Mouse (Mus musculus): ENCODE results near the gene Apon.
"Not testable (repeated sequence)": the region's sequence is repeated elsewhere in the genome, so short reads cannot be mapped to it uniquely, and the experiment has no call there.

Gene Apon

DNA sequence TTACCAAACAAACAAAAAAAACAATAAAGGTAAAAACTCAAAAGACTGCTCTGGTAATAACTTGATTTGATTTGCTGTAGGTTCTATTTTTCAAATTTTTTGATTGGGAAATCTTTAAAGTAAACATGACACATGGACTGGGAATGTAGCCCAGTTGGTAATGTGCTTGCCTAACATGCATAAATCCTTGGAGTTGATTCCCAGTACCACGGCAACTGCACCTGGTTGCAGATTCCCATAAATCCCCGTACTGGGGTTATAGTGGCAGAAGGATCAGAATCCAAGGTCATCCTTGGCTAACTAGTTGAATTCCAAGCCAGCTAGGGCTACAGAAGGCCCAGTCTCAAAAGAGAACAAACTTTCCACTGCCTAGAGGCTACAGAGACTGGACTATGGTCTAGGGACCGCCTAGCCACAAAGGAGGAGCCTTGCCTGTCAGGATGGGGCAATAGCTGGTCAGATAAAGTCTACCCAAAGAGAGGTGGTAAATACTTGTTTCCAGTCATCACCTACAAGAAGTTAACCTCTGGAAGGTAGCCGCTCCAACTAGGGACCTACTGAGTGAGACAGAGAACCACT, at the start of gene Apon:
Gene Apon (plus strand): TSS at position 420 of the 579 bp plus-strand sequence.
- no peak for DNase-seq (ENCODE audit: low spot score in 2 of 2)

DNA sequence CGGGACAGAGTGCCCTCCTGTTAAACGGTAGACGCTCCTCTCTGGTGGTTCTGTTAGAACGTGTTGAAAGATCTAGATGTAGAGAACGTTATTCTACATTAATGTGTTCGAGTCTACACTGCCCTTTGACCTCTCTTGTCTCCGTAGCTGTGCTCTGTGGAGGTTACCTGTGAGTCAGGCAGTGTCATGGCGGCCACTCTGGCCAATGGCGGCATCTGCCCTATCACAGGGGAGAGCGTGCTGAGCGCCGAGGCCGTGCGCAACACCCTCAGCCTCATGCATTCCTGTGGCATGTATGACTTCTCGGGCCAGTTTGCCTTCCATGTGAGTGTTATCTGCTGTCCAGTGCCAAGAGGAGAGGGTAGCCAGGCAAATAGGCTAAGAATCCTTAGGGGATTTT, 49.0 kb upstream of the Apon start:
- DNase-seq (ENCODE audit: low spot score in 2 of 2) = no peak

DNA sequence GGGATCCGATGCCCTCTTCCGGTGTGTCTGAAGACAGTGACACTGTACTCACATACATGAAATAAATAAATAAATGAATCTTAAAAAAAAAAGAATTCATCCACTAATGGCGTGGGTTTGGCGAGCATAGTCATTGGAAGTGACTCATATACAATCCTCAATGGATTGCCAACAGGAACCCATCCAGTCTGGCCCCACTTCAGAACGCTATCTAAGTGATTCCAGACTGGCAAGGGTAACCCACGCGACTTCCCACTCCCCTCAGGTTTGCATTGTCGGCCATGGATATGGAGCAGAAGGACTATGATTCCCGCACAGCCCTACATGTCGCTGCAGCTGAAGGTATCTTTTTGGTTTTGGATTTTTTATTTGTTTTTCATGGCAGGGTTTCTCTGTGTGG, 45.6 kb upstream of the Apon start:
- DNase-seq (ENCODE audit: low spot score in 2 of 2) = no peak

DNA sequence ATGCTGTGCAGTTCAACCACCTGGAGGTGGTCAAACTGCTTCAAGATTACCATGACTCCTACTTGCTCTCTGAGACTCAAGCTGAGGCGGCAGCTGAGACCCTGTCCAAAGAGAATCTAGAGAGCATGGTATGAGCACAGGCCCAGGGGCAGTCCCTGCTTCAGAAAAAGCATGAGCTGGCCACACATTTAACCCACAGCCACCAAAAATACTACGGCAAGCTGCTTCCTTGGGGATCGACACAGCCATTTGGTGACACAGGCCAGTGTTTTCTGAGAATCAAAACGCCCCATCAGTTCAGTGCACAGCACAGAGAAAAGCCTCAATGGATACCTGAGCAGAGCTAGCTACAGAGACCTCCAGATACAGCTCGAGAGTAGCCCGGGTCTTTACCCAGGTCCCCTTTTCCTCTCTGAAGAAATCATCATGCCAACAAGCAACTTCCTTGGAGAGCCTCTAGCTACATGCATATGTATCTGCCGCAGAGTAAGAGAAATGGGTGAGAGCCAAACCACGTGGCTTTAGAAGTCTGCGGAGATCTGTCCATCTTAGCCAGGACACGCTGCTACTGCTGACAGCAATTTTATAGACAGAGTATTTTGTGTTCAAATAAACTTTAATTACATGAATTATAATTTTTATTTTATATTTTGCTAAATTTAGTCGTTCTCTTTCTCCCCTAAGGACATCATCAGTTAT, 44.4 kb upstream of the Apon start:
- no peak for DNase-seq (ENCODE audit: low spot score in 2 of 2)

DNA sequence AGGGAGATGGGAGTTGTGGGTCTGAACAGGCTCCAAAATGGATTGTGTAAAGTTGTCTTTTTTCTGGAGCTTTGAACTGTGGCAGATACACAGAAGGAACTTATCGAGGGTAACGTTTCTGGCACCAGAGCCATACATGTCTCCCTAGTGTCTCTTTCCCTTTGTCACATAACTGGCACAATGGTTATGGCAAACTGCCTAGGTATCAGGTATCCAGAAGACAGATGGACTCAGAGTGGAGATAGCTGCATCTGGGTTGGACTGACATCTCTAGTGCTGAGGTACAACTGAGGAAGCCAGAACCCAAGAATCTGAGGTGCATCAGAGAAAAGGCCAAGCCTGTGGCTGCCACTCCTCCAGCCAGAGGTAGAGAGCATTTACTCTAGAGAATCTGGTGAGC, 43.8 kb upstream of the Apon start:
- DNase-seq (ENCODE audit: low spot score in 2 of 2) = no peak

DNA sequence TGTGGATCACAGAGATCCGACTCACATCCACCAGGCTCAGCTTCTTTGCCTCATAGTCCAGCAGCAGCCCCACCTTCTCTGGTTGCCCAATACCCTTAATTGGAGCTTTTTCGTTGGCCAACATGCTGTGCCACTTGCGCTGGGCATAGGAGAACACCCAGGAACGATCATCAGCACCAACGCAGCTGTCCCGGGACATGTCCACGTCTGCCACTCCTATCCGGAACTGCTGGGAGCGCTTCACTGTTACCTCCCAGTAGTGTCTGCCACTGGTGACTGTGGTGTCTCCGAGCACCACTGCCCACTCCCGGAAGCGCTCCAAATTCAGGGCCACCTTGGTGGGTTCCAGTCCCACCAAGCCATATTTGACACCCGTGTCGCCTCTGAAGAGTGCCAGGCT, 42.9 kb upstream of the Apon start:
- DNase-seq (ENCODE audit: low spot score in 2 of 2) = peak in 1 of 2 experiments; percentile 2

DNA sequence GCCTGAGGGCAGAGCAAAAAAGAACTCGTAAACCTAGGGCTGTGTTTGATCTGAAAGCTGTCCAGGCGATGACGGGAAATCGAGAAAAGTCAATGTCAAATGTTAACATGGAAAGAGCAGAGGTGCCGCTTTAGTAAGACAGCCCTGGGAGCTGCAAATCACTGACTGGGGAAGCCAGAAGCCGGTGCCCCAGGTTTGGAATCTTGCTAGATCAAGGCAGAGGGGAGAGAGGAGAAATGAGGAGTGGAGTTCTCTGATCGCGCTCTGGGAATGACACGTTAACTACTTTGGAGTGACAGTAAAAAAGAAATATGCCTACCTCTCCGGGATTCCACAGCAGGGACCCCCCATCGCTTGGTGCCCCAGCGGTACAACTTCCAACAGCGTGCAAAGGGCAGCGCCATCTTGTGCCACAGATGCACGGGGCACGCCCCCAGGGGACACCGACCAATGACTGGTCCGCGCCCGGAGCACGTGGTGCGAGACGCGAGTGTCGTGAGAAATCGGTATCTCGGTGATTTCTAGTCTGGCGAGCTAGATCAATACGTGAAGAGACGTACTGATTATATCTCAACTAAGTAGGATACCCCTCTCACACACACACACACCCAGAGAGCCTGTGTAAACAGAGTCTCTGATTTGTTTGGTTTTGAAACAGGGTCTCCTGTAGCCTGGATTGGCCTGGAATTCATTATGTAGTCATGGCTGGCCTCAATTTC, 42.3 kb upstream of the Apon start, which contains the start of gene Spryd4:
Gene Spryd4 (minus strand): TSS at position 418 of the 719 bp plus-strand sequence.
- DNase-seq (ENCODE audit: low spot score in 2 of 2) = peak; percentile 84 to 92

DNA sequence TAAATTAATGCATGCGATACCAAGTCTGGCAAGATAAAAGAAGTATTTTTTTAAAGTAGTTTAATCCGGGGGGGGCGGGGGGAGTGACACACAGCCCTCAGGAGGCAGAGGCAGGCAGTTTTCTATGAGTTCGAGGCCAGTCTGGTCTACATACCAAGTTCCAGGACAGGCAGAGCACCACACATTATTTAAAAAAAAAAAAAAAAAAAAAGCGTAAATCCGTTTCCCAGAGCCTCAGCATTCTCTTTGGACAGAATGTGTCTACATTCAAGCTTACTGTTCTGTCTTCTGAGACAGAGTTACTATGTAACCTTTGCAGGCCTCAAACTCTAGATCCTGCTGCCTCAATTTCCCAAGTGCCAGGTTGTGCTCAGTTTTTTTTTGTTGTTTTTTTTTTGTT, 41.7 kb upstream of the Apon start:
- no peak for DNase-seq (ENCODE audit: low spot score in 2 of 2)

DNA sequence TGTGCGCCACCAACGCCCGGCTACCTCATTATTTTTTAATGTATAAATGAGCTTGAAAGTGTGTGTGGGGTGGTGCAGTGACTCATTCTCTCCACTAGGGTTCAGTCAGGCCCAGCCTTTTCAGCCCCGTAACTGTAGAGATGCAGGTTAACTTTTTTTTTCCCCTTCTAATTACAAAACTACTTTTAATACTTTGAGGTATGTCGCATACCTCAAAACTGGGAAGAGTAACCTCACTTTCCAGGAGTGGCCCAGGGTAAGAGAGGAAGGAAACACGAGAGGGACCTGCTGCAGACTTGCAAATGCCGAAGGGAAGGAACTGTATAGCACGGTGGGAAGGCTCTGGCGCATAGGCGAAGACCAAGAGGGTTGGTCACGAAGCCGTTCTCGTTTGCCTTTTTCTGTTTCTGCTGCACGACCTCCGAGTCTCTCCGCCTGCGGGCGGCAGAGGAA, 41.0 kb upstream of the Apon start:
- DNase-seq (ENCODE audit: low spot score in 2 of 2) = peak; percentile 56 to 58

DNA sequence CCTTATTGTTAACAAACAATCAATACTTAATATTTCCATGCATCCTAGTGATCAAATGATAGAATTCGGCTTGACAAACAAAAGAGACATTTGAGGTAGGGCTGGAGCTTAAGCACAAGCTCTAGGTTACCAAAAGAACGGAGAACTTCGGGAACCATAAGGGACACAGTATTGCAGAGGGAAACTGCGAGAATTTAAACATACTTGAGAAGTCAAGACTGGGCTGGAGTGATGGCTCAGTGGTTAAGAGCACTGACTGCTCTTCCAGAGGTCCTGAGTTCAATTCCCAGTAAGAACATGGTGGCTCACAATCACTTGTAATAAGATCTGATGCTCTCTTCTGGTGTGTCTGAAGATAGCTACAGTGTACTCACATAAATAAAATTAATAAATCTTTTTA, 39.8 kb upstream of the Apon start:
- DNase-seq (ENCODE audit: low spot score in 2 of 2) = not testable (repeated sequence)

DNA sequence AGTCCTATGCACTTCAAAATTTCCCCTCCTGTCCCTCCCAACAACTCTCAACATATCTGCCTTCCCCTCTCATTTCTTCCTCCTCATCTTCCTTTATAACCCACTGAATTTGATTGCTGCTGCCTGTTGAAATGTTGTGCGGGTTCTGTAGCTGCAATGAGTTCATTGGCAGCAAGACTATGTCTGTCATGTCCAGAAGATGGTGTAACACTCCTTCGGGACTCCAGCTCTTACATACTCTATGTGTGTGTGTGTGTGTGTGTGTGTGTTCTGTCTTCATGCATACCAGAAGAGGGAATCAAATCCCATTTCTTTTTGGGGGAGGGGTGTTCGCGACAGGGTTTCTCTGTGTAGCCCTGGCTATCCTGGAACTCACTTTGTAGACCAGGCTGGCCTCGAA, 38.9 kb upstream of the Apon start:
- DNase-seq (ENCODE audit: low spot score in 2 of 2) = no peak

DNA sequence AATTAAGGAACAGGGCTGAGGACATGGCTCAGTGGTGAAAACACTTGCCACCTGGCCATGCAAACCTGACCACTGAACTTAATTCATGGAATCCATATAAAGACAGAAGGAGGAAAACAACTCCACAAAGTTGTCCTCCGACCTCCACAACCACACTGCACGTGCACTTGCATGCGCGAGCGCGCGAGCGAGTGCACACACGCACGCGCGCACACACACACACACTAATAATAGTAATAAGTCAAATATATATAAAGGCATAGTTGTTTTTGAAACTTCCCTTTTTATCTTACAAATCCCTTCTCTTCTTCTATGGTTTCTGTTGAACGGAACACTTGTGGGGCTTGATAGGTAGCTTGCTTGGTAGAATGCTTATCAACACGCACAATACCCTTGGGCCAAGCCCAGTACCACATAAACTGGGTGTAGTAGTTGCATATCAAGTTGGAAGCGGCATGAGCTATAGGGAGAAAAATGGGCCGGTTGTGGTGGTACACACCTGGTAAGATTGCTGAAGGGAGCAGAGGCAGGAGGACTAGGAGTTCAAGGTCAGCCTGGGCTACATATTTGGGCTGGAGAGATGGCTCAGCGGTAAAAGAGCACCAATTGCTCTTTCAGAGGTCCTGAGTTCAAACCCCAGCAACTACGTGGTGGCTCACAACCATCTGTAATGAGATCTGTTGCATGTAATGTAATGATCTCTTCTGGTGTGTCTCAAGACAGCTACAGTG, 35.3 kb upstream of the Apon start:
- no peak for DNase-seq (ENCODE audit: low spot score in 2 of 2)

DNA sequence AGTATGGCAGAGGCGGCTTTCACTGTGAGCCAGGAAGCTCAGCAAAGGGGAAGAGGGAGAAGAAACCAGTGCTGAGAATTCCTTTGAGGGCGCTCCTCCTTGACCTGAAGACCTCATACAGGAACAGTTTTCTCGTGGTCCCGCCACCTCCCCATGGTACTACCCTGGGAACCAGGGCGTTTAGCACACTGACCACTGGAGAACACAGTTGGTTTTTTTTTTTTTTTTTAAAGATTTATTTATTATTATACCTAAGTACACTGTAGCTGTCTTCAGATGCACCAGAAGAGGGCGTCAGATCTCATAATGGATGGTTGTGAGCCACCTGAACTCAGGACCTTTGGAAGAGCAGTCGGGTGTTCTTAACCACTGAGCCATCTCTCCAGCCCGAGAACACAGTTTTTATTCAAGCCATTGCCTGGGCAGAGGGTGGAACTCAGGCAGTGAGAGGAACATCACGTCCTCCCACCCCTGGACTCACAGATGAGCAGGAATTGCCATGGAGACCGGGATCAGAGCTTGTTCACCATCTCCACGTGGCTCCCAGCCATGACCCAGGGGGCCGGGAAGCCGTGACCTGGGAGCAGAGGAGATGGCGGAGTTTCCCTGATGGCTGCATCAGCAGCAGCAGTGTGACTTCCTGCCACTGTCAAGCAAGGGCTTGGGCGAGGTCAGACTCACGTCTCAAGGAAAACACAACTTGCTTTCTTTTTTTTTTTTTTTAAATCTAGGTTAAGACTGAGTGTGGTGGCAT, 32.2 kb upstream of the Apon start:
- DNase-seq (ENCODE audit: low spot score in 2 of 2) = no peak

DNA sequence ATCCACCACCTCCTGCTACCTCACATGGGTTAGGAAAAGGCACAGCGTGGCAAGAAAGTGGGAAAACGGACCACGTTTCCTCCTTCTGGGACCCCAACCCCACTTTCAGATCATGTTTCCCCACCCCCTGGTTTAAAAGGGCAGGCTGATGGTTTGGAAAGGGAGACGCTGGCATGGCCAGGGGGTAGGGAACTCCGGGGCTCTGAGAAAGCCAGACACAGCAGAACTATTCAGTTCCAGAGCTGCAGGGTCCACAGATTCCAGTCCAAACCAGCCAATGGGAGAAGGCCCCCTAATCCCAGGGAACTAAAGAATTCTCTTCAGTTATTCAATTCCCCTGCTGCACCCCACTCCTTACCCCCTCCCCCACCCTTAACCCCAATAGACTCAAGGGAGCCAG, 28.8 kb upstream of the Apon start:
- DNase-seq (ENCODE audit: low spot score in 2 of 2) = no peak

DNA sequence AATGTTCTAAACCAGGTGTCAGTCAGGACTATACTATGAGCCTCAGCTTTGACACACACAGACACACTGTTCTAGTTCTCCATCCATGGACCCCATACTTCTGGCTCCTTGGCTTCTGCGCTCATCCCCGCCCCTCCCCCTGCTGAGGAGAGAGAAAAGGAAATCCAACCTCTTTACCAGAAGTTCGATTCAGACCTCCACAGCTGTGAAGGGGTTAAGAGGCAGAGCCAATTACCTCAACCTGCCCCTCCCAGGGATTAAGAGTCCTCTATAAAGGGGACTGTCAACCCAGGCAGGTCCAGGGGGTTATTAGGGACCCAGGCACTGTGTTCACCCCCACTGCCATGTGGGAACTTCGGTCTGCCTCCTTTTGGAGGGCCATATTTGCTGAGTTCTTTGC, 28.4 kb upstream of the Apon start, which contains the start of gene Mip:
Gene Mip (plus strand): TSS at position 301 of the 400 bp plus-strand sequence.
- no peak for DNase-seq (ENCODE audit: low spot score in 2 of 2)

DNA sequence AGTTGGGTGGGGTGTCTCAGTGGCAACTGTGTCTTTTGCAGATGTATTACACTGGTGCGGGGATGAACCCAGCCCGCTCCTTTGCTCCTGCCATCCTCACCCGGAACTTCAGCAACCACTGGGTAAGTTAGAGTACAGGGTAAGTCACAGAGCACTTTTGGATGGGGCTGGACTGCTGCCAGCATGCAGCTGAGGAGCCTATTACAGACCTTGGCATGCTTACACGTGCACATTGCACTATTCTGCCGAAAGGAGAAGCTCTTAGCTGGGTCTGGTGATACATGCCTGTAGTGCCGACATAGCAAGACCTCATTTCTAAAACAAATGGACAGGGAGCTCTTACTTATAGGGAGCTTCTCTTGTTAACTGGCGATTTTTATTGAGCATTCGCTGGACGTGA, 26.3 kb upstream of the Apon start:
- DNase-seq (ENCODE audit: low spot score in 2 of 2) = no peak

DNA sequence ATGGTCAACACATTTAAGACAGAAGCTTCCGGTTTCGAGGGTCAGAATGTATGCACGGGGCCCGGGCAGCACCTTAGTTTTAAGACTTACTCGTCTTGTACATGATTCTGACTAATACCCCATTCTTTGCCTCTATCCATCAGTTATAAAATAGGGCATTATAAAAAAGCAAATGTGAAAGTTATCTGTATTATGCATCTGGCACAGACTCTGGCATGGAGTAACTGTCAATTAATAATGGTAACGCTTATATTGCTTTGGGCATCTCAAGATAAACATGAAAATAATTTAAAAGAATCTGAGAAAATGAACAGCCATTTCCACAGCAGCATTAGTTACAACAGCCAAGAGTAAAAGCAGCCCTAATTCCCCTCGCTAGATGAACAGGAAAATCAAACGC, 25.9 kb upstream of the Apon start:
- DNase-seq (ENCODE audit: low spot score in 2 of 2) = no peak

DNA sequence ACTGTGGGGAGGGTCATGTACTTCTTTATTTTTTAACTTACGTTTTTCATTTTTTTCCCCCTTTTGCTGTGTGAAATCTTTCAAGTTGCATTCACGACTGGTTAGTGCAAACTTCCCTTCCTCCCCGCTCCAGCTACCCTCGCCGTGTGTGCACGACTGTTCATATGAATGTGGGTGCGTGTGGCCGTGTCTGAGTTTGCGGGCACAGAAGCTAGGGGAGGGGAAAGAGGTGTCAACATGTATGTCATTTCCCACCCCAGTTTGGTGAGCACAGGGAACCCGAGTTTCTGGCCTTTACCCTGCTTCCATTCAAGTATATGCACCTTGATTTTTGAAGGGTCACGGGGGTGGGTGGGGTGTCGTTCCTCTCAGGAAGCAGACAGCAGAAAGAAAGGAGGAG, 23.3 kb upstream of the Apon start:
- DNase-seq (ENCODE audit: low spot score in 2 of 2) = no peak

DNA sequence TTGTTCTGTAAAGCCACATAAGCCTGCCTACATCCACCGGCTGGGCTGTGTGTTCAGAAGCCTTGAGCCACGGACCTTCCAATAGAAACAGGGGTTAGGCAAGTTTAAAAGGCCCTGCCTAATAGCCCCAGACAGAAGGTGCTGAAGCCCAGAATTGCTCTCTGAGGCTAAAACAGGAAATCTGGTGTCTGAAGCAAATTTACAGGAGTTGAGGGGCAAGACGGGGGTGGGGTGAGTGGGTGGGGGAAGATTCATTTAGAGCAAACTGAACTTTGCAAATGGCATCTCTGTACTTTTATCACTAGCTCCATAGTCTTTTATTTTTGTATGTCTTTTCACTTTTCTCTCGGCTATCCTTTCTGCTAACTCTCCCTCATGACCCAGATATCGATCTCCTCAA, 22.8 kb upstream of the Apon start:
- no peak for DNase-seq (ENCODE audit: low spot score in 2 of 2)

DNA sequence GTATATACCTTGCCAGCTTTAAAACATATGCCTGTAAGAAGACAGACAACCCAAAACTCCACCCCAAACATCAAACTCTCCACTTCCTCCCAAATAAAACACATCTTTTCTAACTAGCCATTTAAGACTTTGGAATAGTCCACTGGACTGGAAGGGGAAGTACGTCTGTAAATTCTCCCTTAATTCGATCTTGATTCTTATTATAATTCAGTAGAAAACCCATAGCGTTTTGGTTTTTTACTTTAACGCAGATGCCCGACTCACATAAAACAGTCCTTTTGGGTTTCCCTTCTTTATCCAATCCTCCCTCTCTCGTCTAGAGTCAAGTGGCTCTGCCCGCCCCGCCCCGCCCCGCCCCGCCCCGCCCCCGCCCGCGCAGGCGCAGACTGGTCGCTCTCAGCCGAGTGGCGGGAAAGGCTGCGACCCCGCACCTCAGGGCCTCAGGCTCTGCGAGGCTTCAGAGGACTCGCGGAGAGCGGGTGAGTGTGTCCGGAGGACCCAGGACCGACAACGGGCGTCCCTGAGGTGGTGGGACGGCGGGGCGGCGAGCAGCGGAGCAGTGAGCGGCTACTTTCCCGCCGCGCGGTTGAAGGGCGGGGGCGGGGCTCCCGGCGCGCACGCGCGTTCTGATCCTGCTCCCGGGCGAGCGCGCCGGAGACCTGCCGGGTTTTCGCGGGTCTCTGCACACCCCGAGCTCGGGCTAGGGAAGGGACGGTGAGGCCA, 22.0 kb upstream of the Apon start, which contains the start of gene Timeless:
Gene Timeless (plus strand): TSS at position 369 of the 723 bp plus-strand sequence.
- DNase-seq (ENCODE audit: low spot score in 2 of 2) = peak; percentile 87

Data from urinary bladder, postnatal 36 days (tissue).